ENCODE assay signal across 35 mouse cellular contexts in the genomic region with DNA sequence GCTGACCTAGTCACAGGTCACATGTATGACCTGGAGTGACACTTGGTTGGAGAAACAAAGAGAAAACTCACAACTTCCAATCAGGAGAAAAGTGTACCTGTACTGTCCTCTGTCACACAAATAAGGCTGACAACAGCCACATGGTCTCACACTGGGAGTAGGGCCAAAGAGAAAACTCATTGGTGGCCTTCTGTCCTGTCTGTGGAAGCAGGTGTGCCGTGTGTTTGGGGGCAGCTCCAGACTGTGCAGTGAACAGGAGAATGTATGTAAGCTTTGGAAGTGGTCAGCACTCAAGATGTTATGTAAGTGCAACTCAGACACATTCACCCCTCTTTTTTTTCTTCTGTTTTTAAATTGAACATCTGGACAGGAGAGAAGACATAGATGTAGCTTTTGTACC.
"Had no signal": no experiment of that assay in that cellular context is flagged by ENCODE, and none has a peak within 500 bp of the region (broad histone marks: within the 10 kb centered on the region; RNA-seq: fewer than 3 reads in every experiment).

No protein-coding gene starts in this region.

- H3K36me3 ChIP-seq: hindbrain, embryonic 15.5 days; intestine, embryonic 15.5 days had no signal

- ATAC-seq: hindbrain, embryonic 16.5 days; hindbrain, postnatal 0 days; inflammation-experienced regulatory T-cells, adult 6 months; intestine, embryonic 15.5 days; intestine, embryonic 16.5 days; intestine, postnatal 0 days had no signal

- DNase-seq: heart, postnatal 10 days; heart, postnatal 14 days; heart, postnatal 36 days; heart, postnatal 4 days; kidney, adult 11 months; kidney, adult 18-20 months; kidney, adult 2 months; kidney, adult 8-10 months; kidney, adult 9 months; kidney, postnatal 10 days; kidney, postnatal 14 days; kidney, postnatal 25 days; kidney, postnatal 36 days; kidney, postnatal 4 days; layer of hippocampus, adult 9-11 months; layer of hippocampus, postnatal 36 days had no signal

- H3K4me2 ChIP-seq: heart, embryonic 11.5 days; heart, embryonic 12.5 days; heart, embryonic 13.5 days; heart, embryonic 15.5 days; hindbrain, embryonic 12.5 days; hindbrain, embryonic 13.5 days; hindbrain, embryonic 14.5 days; hindbrain, embryonic 15.5 days; intestine, embryonic 15.5 days; kidney, embryonic 15.5 days had no signal

- H3K27ac ChIP-seq: heart, embryonic 10.5 days; heart, embryonic 13.5 days; heart, embryonic 15.5 days; hindbrain, embryonic 10.5 days; hindbrain, embryonic 12.5 days; hindbrain, embryonic 13.5 days; hindbrain, embryonic 14.5 days; hindbrain, embryonic 15.5 days; hindbrain, postnatal 0 days; intestine, embryonic 15.5 days; kidney, embryonic 15.5 days; kidney, postnatal 0 days; layer of hippocampus, adult 2 months had no signal

- H3K9me3 ChIP-seq: heart, embryonic 10.5 days; heart, embryonic 12.5 days; heart, embryonic 13.5 days; heart, embryonic 15.5 days; hindbrain, embryonic 10.5 days; hindbrain, embryonic 12.5 days; hindbrain, embryonic 13.5 days; hindbrain, embryonic 15.5 days; intestine, embryonic 15.5 days; kidney, embryonic 15.5 days had no signal

- H3K27me3 ChIP-seq: heart, embryonic 12.5 days; heart, embryonic 13.5 days; heart, embryonic 15.5 days; hindbrain, embryonic 12.5 days; hindbrain, embryonic 13.5 days; hindbrain, embryonic 15.5 days; intestine, embryonic 15.5 days; kidney, embryonic 15.5 days had no signal

- H3K4me3 ChIP-seq: heart, embryonic 10.5 days; heart, embryonic 12.5 days; heart, embryonic 13.5 days; heart, embryonic 15.5 days; hindbrain, embryonic 10.5 days; hindbrain, embryonic 12.5 days; hindbrain, embryonic 13.5 days; hindbrain, embryonic 15.5 days; intestine, embryonic 15.5 days; kidney, embryonic 15.5 days; layer of hippocampus, adult 2 months had no signal

- H3K9ac ChIP-seq: heart, embryonic 12.5 days; heart, embryonic 13.5 days; heart, embryonic 15.5 days; hindbrain, embryonic 12.5 days; hindbrain, embryonic 13.5 days; hindbrain, embryonic 14.5 days; hindbrain, embryonic 15.5 days; intestine, embryonic 15.5 days; kidney, embryonic 15.5 days had no signal
